Mouse (Mus musculus) cerebellum, adult 9-11 months (tissue): ENCODE data around the gene Gse1.

Experiments used
- DNase-seq: peaks from one replicate; pipeline ENCODE4 v3.0.0; 2022

The Gse1 gene

GRCm38 (mm10) chr8:120466266-120466665 is 238.0 kb downstream of the Gse1 start:
- DNase-seq, result no peak

- DNase-seq, result no peak
These were observed 239.3 kb downstream of the Gse1 start for GRCm38 (mm10) chr8:120467598-120467997.

GRCm38 (mm10) chr8:120470170-120470569 is 241.9 kb downstream of the Gse1 start:
- no peak for DNase-seq

GRCm38 (mm10) chr8:120471166-120471565 is 242.9 kb downstream of the Gse1 start:
- peak; percentile 60 for DNase-seq

- DNase-seq, result no peak
These were observed 243.5 kb downstream of the Gse1 start for GRCm38 (mm10) chr8:120471752-120472151.

- no peak for DNase-seq
These were observed 244.0 kb downstream of the Gse1 start for GRCm38 (mm10) chr8:120472230-120472629.

GRCm38 (mm10) chr8:120473729-120474364 is 245.6 kb downstream of the Gse1 start:
- DNase-seq, result no peak

GRCm38 (mm10) chr8:120474496-120475235 is 246.4 kb downstream of the Gse1 start:
- DNase-seq, result no peak

- DNase-seq, result no peak
These were observed 247.4 kb downstream of the Gse1 start for GRCm38 (mm10) chr8:120475462-120476201.

- no peak for DNase-seq
These were observed 248.7 kb downstream of the Gse1 start for GRCm38 (mm10) chr8:120476711-120477575.

GRCm38 (mm10) chr8:120478754-120479153 is 250.5 kb downstream of the Gse1 start:
- DNase-seq, result no peak

- no peak for DNase-seq
These were observed 251.4 kb downstream of the Gse1 start for GRCm38 (mm10) chr8:120479691-120480090.

- peak; percentile 55 for DNase-seq
These were observed 253.9 kb downstream of the Gse1 start for GRCm38 (mm10) chr8:120482015-120482689.

- no peak for DNase-seq
These were observed 256.2 kb downstream of the Gse1 start for GRCm38 (mm10) chr8:120484460-120484859.

- DNase-seq, result peak; percentile 58
These were observed 256.9 kb downstream of the Gse1 start for GRCm38 (mm10) chr8:120485116-120485515.

- DNase-seq, result no peak
These were observed 257.6 kb downstream of the Gse1 start for GRCm38 (mm10) chr8:120485551-120486476.

- peak; percentile 67 for DNase-seq
These were observed 258.5 kb downstream of the Gse1 start for GRCm38 (mm10) chr8:120486477-120487376.

- no peak for DNase-seq
These were observed 259.1 kb downstream of the Gse1 start for GRCm38 (mm10) chr8:120487377-120487728.

GRCm38 (mm10) chr8:120487729-120488510 is 259.7 kb downstream of the Gse1 start:
- DNase-seq, result peak; percentile 78
